Mouse (Mus musculus): Measurements from ENCODE around the gene Fgfr2.

GRCm38 (mm10) chr7:132031940-132032531 is 1091.1 kb downstream of the Fgfr2 start:
- no peak for TF ChIP-seq CTCF (conservative IDR thresholded peaks at IDR 0.05; ENCODE audit: insufficient read depth, insufficient read length, low read depth, low read length)
- TF ChIP-seq POLR2A (IDR thresholded peaks at IDR 0.05; ENCODE audit: low read depth, low read length): no peak

Measured in kidney, adult 2 months (tissue).